Mouse (Mus musculus) natural killer cell, adult 2 months (primary cell): ENCODE measurements around the gene Gadl1.

ENCODE experiments used
- DNase-seq, 2 experiments: peaks; one replicate each; pipeline ENCODE4 v3.0.0; 2022; ENCODE audit warnings: low spot score in 2 of 2

Gene Gadl1

DNA sequence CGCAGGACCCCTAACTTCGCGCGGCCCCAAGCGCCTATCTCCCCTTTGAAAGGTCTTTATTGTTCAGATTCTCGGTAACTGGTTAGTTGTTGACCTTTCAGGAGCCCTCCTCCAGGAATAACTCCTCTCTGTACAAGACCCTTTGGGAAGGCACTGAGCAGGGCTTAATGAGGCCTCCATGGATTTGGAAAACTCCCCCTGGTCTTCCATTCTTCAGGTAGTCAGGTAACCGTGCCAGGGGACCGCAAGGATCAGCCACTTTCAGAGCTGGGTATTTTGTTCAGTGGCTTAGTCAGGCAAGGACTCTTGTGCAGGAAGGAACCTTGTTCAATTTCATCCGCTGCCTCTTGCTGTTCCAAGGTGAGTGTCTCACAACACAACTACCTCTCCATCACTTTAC, at the start of gene Gadl1:
TSS of gene Gadl1 (plus strand) at position 301 of the 400 bp plus-strand sequence.
- DNase-seq, result no peak

DNA sequence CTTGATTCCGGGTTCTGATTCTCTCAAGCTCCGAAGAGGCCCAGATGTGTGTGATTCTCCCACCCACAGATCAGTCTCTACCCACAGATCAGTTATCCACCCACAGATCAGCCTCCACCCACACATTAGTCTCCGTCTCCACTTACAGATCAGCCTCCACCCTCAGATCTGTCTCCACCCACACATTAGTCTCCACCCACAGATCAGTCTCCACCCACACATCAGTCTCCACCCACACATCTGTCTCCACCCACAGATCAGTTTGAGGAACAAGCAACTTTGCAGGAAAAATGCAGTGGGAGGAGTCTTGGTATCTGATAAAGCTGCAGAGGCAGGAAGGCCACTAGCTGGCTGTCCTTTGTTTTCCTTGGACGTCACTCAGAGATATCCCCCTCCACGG, 46.5 kb upstream of the Gadl1 start:
- DNase-seq, result no peak

GRCm38 (mm10) chr9:115863326-115863725, 45.9 kb upstream of the Gadl1 start:
- peak in 1 of 2 experiments; percentile 6 for DNase-seq

DNA sequence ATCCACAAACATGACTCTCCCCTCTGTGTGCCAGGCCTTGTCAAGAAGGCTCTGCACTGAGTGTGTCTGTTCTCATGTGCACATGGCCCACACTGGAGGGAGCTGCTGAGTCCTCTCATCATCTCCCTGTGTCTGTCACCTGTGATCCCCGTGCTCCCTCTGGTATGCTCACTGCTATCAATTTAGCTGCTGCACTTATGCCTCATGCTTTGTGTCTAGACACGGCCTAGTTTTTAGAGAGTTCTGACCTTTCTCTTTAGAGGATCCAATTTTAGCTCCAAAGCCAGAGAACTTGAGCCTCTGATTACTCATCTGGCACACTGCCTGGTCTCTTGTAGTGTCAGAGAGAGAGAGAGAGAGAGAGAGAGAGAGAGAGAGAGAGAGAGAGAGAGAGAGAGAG, 42.0 kb upstream of the Gadl1 start:
- no peak for DNase-seq

GRCm38 (mm10) chr9:115870168-115870567, 39.1 kb upstream of the Gadl1 start:
- DNase-seq, result no peak

GRCm38 (mm10) chr9:115870640-115871039, 38.6 kb upstream of the Gadl1 start:
- DNase-seq, result no peak

GRCm38 (mm10) chr9:115880500-115880899, 28.8 kb upstream of the Gadl1 start:
- no peak for DNase-seq

GRCm38 (mm10) chr9:115881137-115881536, 28.1 kb upstream of the Gadl1 start:
- DNase-seq, result peak in 1 of 2 experiments; percentile 13

- no peak for DNase-seq
Measured at GRCm38 (mm10) chr9:115882627-115883200, 26.5 kb upstream of the Gadl1 start.

- DNase-seq, result no peak
Measured at GRCm38 (mm10) chr9:115883413-115883812, 25.8 kb upstream of the Gadl1 start.

- no peak for DNase-seq
Measured at GRCm38 (mm10) chr9:115887571-115887970, 21.7 kb upstream of the Gadl1 start.

DNA sequence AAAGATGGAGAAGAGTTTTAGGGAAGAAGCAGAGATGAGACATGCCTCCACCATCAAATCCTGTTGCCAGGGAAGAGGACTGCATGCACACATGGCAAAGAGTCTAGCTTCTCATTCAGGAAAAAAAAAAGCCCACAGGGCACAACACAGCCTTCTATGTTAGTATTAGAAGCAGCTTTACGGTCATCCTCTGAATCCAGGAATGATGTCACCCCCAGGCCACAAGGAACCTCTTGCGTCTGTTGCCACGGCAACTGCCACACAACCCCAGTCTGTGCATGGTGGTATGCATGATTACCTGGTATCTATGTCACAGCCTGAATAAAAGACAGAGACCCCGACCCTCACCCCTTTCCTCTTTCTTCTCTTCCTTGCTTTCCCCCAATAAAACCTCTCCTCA, 16.1 kb upstream of the Gadl1 start:
- DNase-seq, result no peak

DNA sequence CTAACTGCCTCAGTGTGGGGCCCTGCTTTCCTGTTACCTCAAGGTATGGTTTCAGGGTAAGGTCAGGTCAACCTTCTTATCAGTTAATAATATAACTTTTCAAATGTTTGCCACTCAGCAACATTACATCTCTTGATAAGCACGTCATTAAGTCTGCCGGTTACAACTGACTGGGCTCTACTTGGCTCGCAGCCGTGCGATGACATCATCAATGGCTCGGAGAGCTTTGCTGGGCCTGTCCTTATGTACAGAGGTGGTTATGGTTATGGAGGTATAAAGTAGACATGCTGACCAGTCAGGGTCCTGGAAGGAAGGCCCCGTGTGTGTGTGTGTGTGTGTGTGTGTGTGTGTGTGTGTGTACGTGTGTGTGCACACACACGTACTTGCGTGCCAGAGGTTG, 15.3 kb upstream of the Gadl1 start:
- DNase-seq, result no peak

DNA sequence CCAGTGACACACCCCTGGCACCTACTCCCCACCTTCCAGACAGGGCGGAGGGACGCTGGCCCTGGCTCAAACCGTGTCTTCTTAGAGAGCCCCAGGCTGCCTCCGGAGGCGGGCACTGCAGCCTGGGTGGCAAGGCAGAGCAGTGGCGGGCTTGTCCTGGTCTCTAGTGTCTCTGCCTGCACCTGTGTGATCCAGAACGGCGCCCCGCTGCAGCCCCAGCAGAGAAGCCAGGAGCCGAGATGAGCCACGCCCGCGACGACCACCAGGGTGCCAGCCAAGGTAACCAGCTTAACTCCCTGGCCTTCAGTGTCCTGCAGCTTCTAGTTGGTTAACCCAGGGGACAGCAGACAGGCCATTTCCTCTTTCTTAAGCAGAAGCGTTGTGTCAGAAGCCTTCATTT, 930 bp upstream of the Gadl1 start:
- DNase-seq, result no peak

DNA sequence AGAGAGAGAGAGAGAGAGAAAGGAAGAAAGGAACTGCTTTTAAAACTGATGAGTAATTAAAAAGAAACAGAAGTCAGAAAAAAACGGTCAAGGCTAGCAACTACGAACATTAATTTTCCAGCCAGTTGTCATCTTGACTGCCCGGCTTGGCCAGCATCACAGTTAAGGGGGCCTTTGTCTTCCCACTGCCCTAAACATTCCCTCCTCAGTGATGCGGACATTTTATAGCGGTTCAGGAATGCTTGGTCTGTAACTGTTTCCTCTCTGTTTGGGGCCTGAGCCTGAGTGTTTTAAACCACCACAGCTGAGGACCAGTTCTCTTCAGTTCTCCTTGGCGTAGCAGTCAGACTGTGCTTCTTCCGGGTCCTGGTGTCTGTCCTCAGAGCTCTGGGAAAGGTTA, 4.8 kb downstream of the Gadl1 start:
- DNase-seq, result no peak

- no peak for DNase-seq
Measured at GRCm38 (mm10) chr9:115915586-115916270, 6.5 kb downstream of the Gadl1 start.

- no peak for DNase-seq
Measured at GRCm38 (mm10) chr9:115919736-115920135, 10.5 kb downstream of the Gadl1 start.

GRCm38 (mm10) chr9:115922662-115923061, 13.4 kb downstream of the Gadl1 start:
- DNase-seq, result no peak

- no peak for DNase-seq
Measured at GRCm38 (mm10) chr9:115924094-115924493, 14.8 kb downstream of the Gadl1 start.

DNA sequence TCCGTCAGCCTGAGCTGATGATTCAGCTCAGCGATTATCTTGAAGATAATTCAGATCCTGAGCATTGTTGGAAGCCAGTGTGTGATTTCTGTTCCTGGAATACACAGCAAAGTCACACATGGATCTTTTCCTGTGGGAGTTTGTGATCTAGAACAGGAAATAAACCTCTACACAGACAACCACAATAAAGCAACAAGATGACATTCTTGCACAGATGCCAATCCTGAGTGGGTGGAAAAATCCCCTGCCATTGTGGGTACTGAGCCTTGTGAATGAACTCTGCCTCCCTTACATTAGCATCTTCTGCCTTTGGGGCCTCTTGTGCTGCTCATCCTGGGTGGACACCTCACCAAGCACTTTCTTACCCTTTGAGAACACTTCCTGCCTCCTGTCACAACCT, 22.5 kb downstream of the Gadl1 start:
- no peak for DNase-seq

DNA sequence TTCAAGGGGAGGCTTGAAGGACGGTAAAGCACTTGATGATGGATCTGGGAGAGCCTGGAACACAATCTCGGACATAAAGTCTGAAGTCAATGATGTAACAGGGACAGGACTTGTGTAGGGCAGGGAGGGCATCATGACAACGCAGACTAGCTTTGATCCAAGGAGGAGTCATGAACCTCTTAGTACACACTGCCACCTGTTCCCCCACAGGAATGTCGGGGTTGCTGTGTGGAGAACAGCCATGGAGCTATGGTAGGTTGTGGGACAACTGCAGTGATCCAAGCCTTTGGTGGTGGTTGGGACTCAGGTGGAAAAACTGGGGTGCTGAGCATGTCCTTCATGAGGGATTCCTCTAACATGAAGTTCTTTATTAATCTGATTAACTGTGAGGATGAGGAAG, 23.5 kb downstream of the Gadl1 start:
- DNase-seq, result no peak

DNA sequence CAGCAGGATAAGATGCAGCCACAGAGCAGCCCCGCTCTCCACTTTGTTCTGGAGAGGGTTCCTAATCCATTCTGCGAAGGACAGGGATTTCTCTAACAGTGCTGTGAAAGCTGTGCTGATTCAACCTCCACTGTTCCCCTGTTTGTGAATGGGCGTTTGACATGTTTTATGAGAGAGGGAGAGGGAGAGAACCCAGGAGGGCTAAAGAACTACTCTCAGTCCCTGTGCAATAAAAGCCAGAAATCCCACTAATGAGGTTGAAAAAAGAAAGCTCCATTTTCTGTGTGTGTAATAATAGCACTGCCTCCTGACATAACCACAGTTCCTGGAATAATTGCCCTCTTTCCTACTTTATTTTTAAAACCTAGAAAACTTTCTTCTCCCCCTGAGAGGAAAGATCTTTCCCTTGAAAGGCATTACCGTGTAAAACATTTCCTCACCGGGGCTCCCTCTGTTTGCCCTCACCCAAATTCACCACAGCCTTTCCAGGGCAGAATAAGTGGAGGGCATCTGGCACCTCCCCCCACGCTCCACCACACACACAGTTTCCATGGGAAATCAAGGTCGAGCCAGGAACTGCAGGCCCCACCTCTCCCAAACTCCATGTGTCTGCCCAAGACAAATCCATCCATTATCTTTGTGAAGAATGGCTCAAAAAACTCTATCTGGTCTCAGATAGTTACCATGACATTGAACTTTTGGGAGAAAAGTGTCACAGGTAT, 24.1 kb downstream of the Gadl1 start:
- no peak for DNase-seq

GRCm38 (mm10) chr9:115934288-115934687, 25.0 kb downstream of the Gadl1 start:
- no peak for DNase-seq
